ENCODE assay signal across 14 mouse cellular contexts in genomic region chr7:116182451-116182850, GRCm38 (mm10).
A peak's percentile ranks its signal among the peaks of the same experiment; 100 is the strongest.
DNase-seq lines count a peak whose midpoint lies in the region.
"Had no signal": no experiment of that assay in that cellular context is flagged by ENCODE, and none has a peak within 500 bp of the region (broad histone marks: within the 10 kb centered on the region; RNA-seq: fewer than 3 reads in every experiment).

No protein-coding gene starts in this region.

- intact Hi-C loops in left cerebral cortex, postnatal 4 days (cut with DNase I): no loop called here
- intact Hi-C loops in left cerebral cortex, postnatal 36 days (cut with DNase I): loop anchor here (5.0 kb wide), 1 partner anchor 55 kb away; no protein-coding TSS in a partner anchor
- intact Hi-C loops in heart, postnatal 10 days (cut with DNase I): no loop called here
- intact Hi-C loops in gastrocnemius, postnatal 14 days (cut with DNase I; ENCODE audit: low total_unique reads): no loop called here

- peak; percentile 42 for DNase-seq in adrenal gland, adult 2 months
- no peak for DNase-seq in adrenal gland, adult 8-10 months
- peak; percentile 53 for DNase-seq in left cerebral cortex, postnatal 4 days
- no peak for DNase-seq in left cerebral cortex, postnatal 36 days (ENCODE audit: low spot score in 2 of 2)
- peak; percentile 59 to 74 for DNase-seq in cerebellum, postnatal 25 days
- DNase-seq in heart, postnatal 10 days: peak; percentile 76 to 81
- DNase-seq in gastrocnemius, postnatal 14 days: no peak
- no peak for DNase-seq in frontal cortex, postnatal 36 days (ENCODE audit: low spot score in 2 of 2)
- DNase-seq: kidney, postnatal 14 days; liver, embryonic 13.5 days; lung, postnatal 36 days; midbrain, embryonic 14.5 days; spleen, adult 18-20 months; thymus, postnatal 25 days had no signal

Comparison
In these comparisons a context has a peak if more than half of its experiments do, and no peak if none do; other contexts are left out.
1. DNase-seq: peak in adrenal gland, adult 2 months (single experiment), left cerebral cortex, postnatal 4 days (single experiment), cerebellum, postnatal 25 days (2 of 2) and heart, postnatal 10 days (2 of 2); none in adrenal gland, adult 8-10 months (single experiment), left cerebral cortex, postnatal 36 days (0 of 2), gastrocnemius, postnatal 14 days (single experiment) and frontal cortex, postnatal 36 days (0 of 2).